Mouse (Mus musculus): ENCODE data around the gene Kptn.

Gene Kptn

GRCm38 (mm10) chr7:16146489-16147410 lies 27.1 kb downstream of the Kptn start:
- peaks cover 35% of the 10 kb centered on the region for H3K27me3 ChIP-seq (ENCODE audit: insufficient read depth, low read length)
- no peak for TF ChIP-seq POU5F1 (IDR thresholded peaks at IDR 0.05; ENCODE audit: borderline replicate concordance, low read length)
- no peak for TF ChIP-seq CTCF (conservative IDR thresholded peaks at IDR 0.05; ENCODE audit: low read length)
- TF ChIP-seq NANOG (IDR thresholded peaks at IDR 0.05; ENCODE audit: borderline replicate concordance, low read length) = no peak
- H3K4me3 ChIP-seq (replicated peaks; ENCODE audit: low read length) = no peak overlapping the region
- no peaks in the 10 kb centered on the region for H3K36me3 ChIP-seq (ENCODE audit: insufficient read depth, low read length)
- no peaks in the 10 kb centered on the region for H3K9me3 ChIP-seq (ENCODE audit: low read length)
- peaks cover 40% of the 10 kb centered on the region for H3K4me1 ChIP-seq (replicated peaks; ENCODE audit: low read depth, low read length)

GRCm38 (mm10) chr7:16147643-16148042 lies 27.9 kb downstream of the Kptn start:
- Histone ChIP-seq H3K27me3 (ENCODE audit: insufficient read depth, low read length) (peaks cover 35% of the 10 kb centered on the region), H3K4me3 (replicated peaks; ENCODE audit: low read length) (no peak overlapping the region), H3K9me3 (ENCODE audit: low read length) (no peaks in the 10 kb centered on the region), H3K36me3 (ENCODE audit: insufficient read depth, low read length) (no peaks in the 10 kb centered on the region), H3K4me1 (replicated peaks; ENCODE audit: low read depth, low read length) (peaks cover 40% of the 10 kb centered on the region)
- no peak for TF ChIP-seq NANOG (IDR thresholded peaks at IDR 0.05; ENCODE audit: borderline replicate concordance, low read length)
- TF ChIP-seq CTCF (conservative IDR thresholded peaks at IDR 0.05; ENCODE audit: low read length) = no peak
- no peak for TF ChIP-seq POU5F1 (IDR thresholded peaks at IDR 0.05; ENCODE audit: borderline replicate concordance, low read length)

GRCm38 (mm10) chr7:16149241-16149640 lies 29.5 kb downstream of the Kptn start:
- Histone ChIP-seq H3K36me3 (ENCODE audit: insufficient read depth, low read length) (no peaks in the 10 kb centered on the region), H3K27me3 (ENCODE audit: insufficient read depth, low read length) (peaks cover 35% of the 10 kb centered on the region), H3K4me1 (replicated peaks; ENCODE audit: low read depth, low read length) (peaks cover 40% of the 10 kb centered on the region), H3K9me3 (ENCODE audit: low read length) (no peaks in the 10 kb centered on the region), H3K4me3 (replicated peaks; ENCODE audit: low read length) (no peak overlapping the region)
- TF ChIP-seq POU5F1 (IDR thresholded peaks at IDR 0.05; ENCODE audit: borderline replicate concordance, low read length) = no peak
- no peak for TF ChIP-seq NANOG (IDR thresholded peaks at IDR 0.05; ENCODE audit: borderline replicate concordance, low read length)
- no peak for TF ChIP-seq CTCF (conservative IDR thresholded peaks at IDR 0.05; ENCODE audit: low read length)

DNA sequence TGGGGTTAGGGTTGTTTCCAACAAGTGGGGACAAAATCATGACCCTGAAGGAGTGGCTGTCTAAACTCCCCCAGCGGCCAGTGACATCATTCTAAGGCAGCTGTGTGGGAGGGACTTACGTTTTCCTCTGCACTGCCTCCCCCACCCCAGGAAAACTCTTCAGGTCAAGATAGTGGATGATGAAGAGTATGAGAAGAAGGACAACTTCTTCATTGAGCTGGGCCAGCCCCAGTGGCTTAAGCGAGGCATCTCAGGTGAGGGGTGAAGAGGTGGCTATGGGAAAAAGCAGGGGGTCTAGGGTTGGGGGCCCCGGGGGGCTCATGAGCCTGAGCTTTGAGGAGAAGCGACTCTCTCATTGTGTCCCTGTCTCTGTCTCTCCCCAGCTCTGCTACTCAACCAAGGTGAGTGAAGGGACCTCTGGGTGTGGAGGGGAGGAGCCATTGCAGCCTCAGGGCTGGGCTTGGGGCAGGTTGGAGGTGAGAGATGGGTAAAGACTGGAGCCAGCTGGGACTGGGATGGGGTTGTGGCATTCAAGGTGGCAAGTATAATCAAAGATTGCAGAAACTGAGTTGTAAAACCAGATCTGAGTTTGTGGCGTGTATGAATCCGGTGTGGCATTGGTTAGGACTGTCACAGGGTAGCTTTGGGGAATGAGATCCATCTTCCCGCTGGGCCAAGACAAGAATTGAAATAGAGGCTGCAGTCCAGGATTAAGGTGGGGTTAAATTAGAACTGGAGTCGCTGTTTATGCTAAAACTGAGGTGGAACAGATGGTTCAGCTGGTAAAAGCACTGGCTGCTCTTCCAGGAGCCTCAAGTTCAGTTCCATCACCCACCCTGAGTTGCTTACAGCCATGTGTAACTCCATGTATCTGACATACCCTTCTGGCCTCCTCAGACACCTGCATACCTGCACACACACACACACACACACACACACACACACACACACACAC lies 30.8 kb downstream of the Kptn start:
- TF ChIP-seq NANOG (IDR thresholded peaks at IDR 0.05; ENCODE audit: borderline replicate concordance, low read length) (no peak), POU5F1 (IDR thresholded peaks at IDR 0.05; ENCODE audit: borderline replicate concordance, low read length) (no peak), CTCF (conservative IDR thresholded peaks at IDR 0.05; ENCODE audit: low read length) (no peak)
- peaks cover 24% of the 10 kb centered on the region for H3K27me3 ChIP-seq (ENCODE audit: insufficient read depth, low read length)
- no peaks in the 10 kb centered on the region for H3K9me3 ChIP-seq (ENCODE audit: low read length)
- H3K4me1 ChIP-seq (replicated peaks; ENCODE audit: low read depth, low read length) = peaks cover 30% of the 10 kb centered on the region
- H3K4me3 ChIP-seq (replicated peaks; ENCODE audit: low read length) = no peak overlapping the region
- no peaks in the 10 kb centered on the region for H3K36me3 ChIP-seq (ENCODE audit: insufficient read depth, low read length)

GRCm38 (mm10) chr7:16153522-16153921 lies 33.8 kb downstream of the Kptn start:
- H3K4me1 ChIP-seq (replicated peaks; ENCODE audit: low read depth, low read length) = peaks cover 15% of the 10 kb centered on the region
- TF ChIP-seq POU5F1 (IDR thresholded peaks at IDR 0.05; ENCODE audit: borderline replicate concordance, low read length) = no peak
- peak; percentile 84 for TF ChIP-seq CTCF (conservative IDR thresholded peaks at IDR 0.05; ENCODE audit: low read length)
- H3K36me3 ChIP-seq (ENCODE audit: insufficient read depth, low read length) = no peaks in the 10 kb centered on the region
- peaks cover 17% of the 10 kb centered on the region for H3K27me3 ChIP-seq (ENCODE audit: insufficient read depth, low read length)
- no peaks in the 10 kb centered on the region for H3K9me3 ChIP-seq (ENCODE audit: low read length)
- no peak overlapping the region for H3K4me3 ChIP-seq (replicated peaks; ENCODE audit: low read length)

DNA sequence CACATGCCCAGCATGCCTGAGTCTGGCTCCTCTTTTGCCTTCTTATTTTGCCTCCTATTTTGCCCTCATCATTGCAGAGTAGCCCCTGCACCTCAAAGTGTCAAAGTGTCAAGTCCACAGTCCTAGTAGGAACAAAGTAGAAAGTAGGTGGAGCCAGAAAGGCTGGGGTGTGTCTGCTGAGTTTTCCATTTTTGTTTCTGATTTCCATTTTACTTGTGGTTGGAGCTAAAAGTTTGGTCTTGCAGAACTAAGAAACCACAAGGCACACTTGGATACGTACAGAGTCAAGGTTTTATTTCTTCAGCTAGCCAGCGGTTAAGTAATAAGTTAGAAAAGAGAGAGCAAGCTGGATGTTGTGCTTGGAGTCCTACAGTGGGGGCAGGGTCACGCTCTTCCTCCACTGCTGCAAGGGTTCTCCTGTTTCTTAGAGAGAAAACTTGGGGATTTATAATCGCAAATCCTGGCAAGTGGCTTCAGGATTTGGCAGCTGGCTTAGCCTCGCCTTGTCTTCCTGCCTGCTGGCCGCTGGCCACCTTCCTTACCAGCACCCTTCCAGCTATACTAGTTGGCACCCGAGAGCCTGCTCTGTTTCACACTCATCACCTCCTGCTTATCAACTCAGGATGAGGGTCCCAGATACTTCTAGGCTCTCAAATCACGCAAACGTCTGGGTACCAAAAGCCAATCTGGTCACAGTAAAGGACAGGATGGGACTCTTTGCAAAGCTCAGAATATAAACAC lies 35.6 kb downstream of the Kptn start:
- Histone ChIP-seq H3K4me1 (replicated peaks; ENCODE audit: low read depth, low read length) (peaks cover 21% of the 10 kb centered on the region), H3K9me3 (ENCODE audit: low read length) (no peaks in the 10 kb centered on the region), H3K36me3 (ENCODE audit: insufficient read depth, low read length) (no peaks in the 10 kb centered on the region), H3K4me3 (replicated peaks; ENCODE audit: low read length) (no peak overlapping the region), H3K27me3 (ENCODE audit: insufficient read depth, low read length) (peaks cover 31% of the 10 kb centered on the region)
- TF ChIP-seq CTCF (conservative IDR thresholded peaks at IDR 0.05; ENCODE audit: low read length) (no peak), NANOG (IDR thresholded peaks at IDR 0.05; ENCODE audit: borderline replicate concordance, low read length) (no peak), POU5F1 (IDR thresholded peaks at IDR 0.05; ENCODE audit: borderline replicate concordance, low read length) (no peak)

DNA sequence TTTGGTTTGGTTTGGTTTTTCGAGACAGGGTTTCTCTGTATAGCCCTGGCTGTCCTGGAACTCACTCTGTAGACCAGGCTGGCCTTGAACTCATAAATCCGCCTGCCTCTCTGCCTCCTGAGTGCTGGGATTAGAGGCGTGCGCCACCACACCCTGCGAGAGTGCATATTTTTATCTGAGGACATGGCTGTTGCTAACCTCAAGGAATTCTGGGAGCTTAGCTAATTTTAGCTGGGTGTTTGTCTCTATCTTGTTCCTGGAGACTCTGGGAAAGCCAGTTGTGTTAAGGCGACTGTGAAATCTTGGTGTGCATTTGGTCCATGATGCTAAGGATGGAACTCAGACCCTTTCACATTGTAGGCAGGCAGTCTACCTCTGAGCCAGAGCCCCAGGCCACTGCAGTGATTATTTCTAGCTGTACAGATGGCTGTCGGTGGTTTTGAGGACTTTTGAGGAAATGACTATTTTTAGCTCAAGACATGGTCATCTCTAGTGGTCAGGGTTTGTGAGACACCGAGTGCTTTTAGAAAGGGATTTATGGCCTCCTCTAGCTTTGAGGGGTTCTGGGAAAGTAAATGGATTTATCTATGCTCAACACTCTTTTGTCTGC lies 36.5 kb downstream of the Kptn start:
- H3K36me3 ChIP-seq (ENCODE audit: insufficient read depth, low read length) = no peaks in the 10 kb centered on the region
- H3K9me3 ChIP-seq (ENCODE audit: low read length) = no peaks in the 10 kb centered on the region
- H3K4me3 ChIP-seq (replicated peaks; ENCODE audit: low read length) = no peak overlapping the region
- no peak for TF ChIP-seq NANOG (IDR thresholded peaks at IDR 0.05; ENCODE audit: borderline replicate concordance, low read length)
- H3K4me1 ChIP-seq (replicated peaks; ENCODE audit: low read depth, low read length) = peaks cover 27% of the 10 kb centered on the region
- H3K27me3 ChIP-seq (ENCODE audit: insufficient read depth, low read length) = peaks cover 31% of the 10 kb centered on the region

All from E14TG2a.4 (cell line).